In the genomic region with DNA sequence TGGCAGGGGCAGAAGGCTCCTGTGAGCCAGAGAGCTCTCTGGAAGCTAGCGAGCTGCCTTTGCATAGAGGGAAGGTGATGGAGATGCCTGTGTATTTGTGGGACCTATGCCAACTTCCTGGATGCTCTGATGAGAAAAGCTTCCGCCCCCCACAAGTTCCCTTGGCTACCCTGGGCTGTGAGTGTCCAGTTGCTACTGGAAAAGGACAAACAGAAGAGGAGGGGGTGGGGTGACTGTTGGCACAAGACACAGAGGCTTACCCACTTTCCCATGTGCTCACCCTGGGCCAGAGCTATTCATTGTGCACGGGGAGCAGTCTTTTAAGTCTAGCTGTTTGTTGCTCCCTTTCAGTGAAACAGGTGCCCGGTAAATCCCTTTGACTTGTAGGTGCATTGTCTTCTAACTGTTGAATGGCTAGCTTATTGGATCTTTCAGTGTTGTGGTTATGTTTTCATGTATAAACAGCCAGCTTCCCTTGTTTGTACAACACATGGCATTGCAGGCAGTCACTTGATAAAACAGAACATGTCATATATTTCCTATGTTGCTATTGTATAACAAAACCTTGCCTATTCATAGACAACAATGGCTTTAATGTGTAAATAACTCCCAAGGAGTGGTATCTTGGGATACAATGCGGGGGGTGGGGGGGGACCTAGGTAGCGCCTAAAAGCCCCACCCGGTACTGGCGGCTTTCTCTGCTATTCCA, we compare ENCODE assay signal across 8 mouse cellular contexts. TPM values are rescaled to one million over a fixed set of nuclear protein-coding genes. Genes with fewer than 3 reads are reported as not detected.
A peak's percentile ranks its signal among the peaks of the same experiment; 100 is the strongest.
DNase-seq lines count a peak whose midpoint lies in the region; ATAC-seq lines count a peak whose summit lies in the region.

No protein-coding gene starts in this region.

- no peak for DNase-seq in kidney, adult 9 months
- peak; percentile 12 to 15 for DNase-seq in cerebellum, postnatal 36 days
- DNase-seq in intestine, embryonic 14.5 days (ENCODE audit: low spot score) = no peak
- no peak for DNase-seq in adipocyte (ENCODE audit: low spot score)
- no peak for DNase-seq in gastrocnemius, adult 18-20 months (ENCODE audit: low spot score)
- DNase-seq in spleen, postnatal 36 days (ENCODE audit: low spot score in 2 of 2) = no peak

- H3K9ac ChIP-seq in kidney, embryonic 16.5 days (replicated peaks; ENCODE audit: low read length) = peak overlapping the region; percentile 69; the same call in 1 of the 2 replicates
- H3K9ac ChIP-seq in intestine, embryonic 14.5 days (ENCODE audit: low read length) = no peak overlapping the region
- peak overlapping the region; percentile 98 for H3K9ac ChIP-seq in midbrain, embryonic 15.5 days

- H3K4me2 ChIP-seq in kidney, embryonic 16.5 days (replicated peaks; ENCODE audit: low read depth, low read length) = peak overlapping the region; percentile 98
- H3K4me2 ChIP-seq in intestine, embryonic 14.5 days (ENCODE audit: low read length) = peak overlapping the region; percentile 98
- peak overlapping the region; percentile 92 for H3K4me2 ChIP-seq in midbrain, embryonic 15.5 days

- H3K4me1 ChIP-seq in kidney, embryonic 16.5 days (ENCODE audit: insufficient read depth, low read length) = peaks cover 21% of the 10 kb centered on the region
- H3K4me1 ChIP-seq in intestine, embryonic 14.5 days (replicated peaks; ENCODE audit: control insufficient read depth, insufficient read depth, low read length) = peaks cover 4% of the 10 kb centered on the region; the same call in 1 of the 2 replicates
- peaks cover 43% of the 10 kb centered on the region for H3K4me1 ChIP-seq in midbrain, embryonic 15.5 days

- 30% methylated on average over 8 of the region's 8 CpGs for WGBS in kidney, embryonic 16.5 days
- WGBS in intestine, embryonic 14.5 days = 27% methylated on average over 8 of the region's 8 CpGs
- WGBS in midbrain, embryonic 15.5 days = 8% methylated on average over 8 of the region's 8 CpGs

- peaks cover 42% of the 10 kb centered on the region for H3K27me3 ChIP-seq in kidney, embryonic 16.5 days (ENCODE audit: insufficient read depth, low read length)
- H3K27me3 ChIP-seq in intestine, embryonic 14.5 days (replicated peaks; ENCODE audit: control insufficient read depth, insufficient read depth, low read length) = peaks cover 47% of the 10 kb centered on the region
- no peaks in the 10 kb centered on the region for H3K27me3 ChIP-seq in midbrain, embryonic 15.5 days (replicated peaks)

- no peaks in the 10 kb centered on the region for H3K9me3 ChIP-seq in kidney, embryonic 16.5 days (ENCODE audit: low read length)
- H3K9me3 ChIP-seq in intestine, embryonic 14.5 days (ENCODE audit: control insufficient read depth, low read length) = no peaks in the 10 kb centered on the region
- H3K9me3 ChIP-seq in midbrain, embryonic 15.5 days = no peaks in the 10 kb centered on the region

- H3K27ac ChIP-seq in kidney, embryonic 16.5 days (ENCODE audit: low read length) = no peak overlapping the region
- H3K27ac ChIP-seq in intestine, embryonic 14.5 days (ENCODE audit: low read depth) = no peak overlapping the region
- peak overlapping the region; percentile 93 for H3K27ac ChIP-seq in midbrain, embryonic 15.5 days

- ATAC-seq in kidney, embryonic 16.5 days (ENCODE audit: low FRiP score, low TSS enrichment) = no peak
- no peak for ATAC-seq in intestine, embryonic 14.5 days (replicated peaks; ENCODE audit: low FRiP score, low TSS enrichment, low read depth)
- ATAC-seq in midbrain, embryonic 15.5 days (replicated peaks) = peak; percentile 65

- peak overlapping the region; percentile 57 for H3K4me3 ChIP-seq in kidney, embryonic 16.5 days (ENCODE audit: low read length)
- H3K4me3 ChIP-seq in intestine, embryonic 14.5 days (ENCODE audit: low read depth, low read length) = peak overlapping the region; percentile 51
- peak overlapping the region; percentile 82 for H3K4me3 ChIP-seq in midbrain, embryonic 15.5 days

- H3K36me3 ChIP-seq in kidney, embryonic 16.5 days (ENCODE audit: insufficient read depth, low read length) = no peaks in the 10 kb centered on the region
- no peaks in the 10 kb centered on the region for H3K36me3 ChIP-seq in intestine, embryonic 14.5 days (ENCODE audit: control insufficient read depth, insufficient read depth, low read length)
- H3K36me3 ChIP-seq in midbrain, embryonic 15.5 days (replicated peaks) = no peaks in the 10 kb centered on the region

RNA-seq across cellular contexts. Expression of a gene that starts 2.6 kb away (rescaled TPM):
- polyA plus RNA-seq in kidney, embryonic 16.5 days (2015; fragmentation: Nextera tagmentation; extraction: Ambion mirVana) = 0.19 and 0.33 TPM in 2 replicates
- polyA plus RNA-seq in intestine, embryonic 14.5 days (2014; fragmentation: Nextera tagmentation; extraction: Ambion mirVana) = 0.32 and 0.65 TPM in 2 replicates
- 19.1 and 19.9 TPM in 2 replicates for polyA plus RNA-seq in midbrain, embryonic 15.5 days (2015; fragmentation: Nextera tagmentation; extraction: Ambion mirVana)
- total RNA-seq in gastrocnemius, adult 18-20 months (2021) = not detected

RNA-seq across cellular contexts. Expression of a gene that starts 16.0 kb away (rescaled TPM):
- polyA plus RNA-seq in kidney, embryonic 16.5 days (2015; fragmentation: Nextera tagmentation; extraction: Ambion mirVana) = 0.62 and 0.63 TPM in 2 replicates
- 0.35 TPM in 1 of 2 replicates, not detected in the other for polyA plus RNA-seq in intestine, embryonic 14.5 days (2014; fragmentation: Nextera tagmentation; extraction: Ambion mirVana)
- polyA plus RNA-seq in midbrain, embryonic 15.5 days (2015; fragmentation: Nextera tagmentation; extraction: Ambion mirVana) = 0.64 and 0.97 TPM in 2 replicates
- total RNA-seq in gastrocnemius, adult 18-20 months (2021) = not detected

RNA-seq across cellular contexts. Expression of a gene that starts 28.9 kb away (rescaled TPM):
- polyA plus RNA-seq in kidney, embryonic 16.5 days (2015; fragmentation: Nextera tagmentation; extraction: Ambion mirVana) = 76.4 and 93.9 TPM in 2 replicates
- polyA plus RNA-seq in intestine, embryonic 14.5 days (2014; fragmentation: Nextera tagmentation; extraction: Ambion mirVana) = 63.8 and 82.2 TPM in 2 replicates
- 191 and 200 TPM in 2 replicates for polyA plus RNA-seq in midbrain, embryonic 15.5 days (2015; fragmentation: Nextera tagmentation; extraction: Ambion mirVana)
- 1 to 10 TPM; 6.0 to 7.0 TPM for total RNA-seq in gastrocnemius, adult 18-20 months (2021)

RNA-seq across cellular contexts. Expression of a gene that starts 57.1 kb away (rescaled TPM):
- polyA plus RNA-seq in kidney, embryonic 16.5 days (2015; fragmentation: Nextera tagmentation; extraction: Ambion mirVana) = 178 and 202 TPM in 2 replicates
- 168 and 170 TPM in 2 replicates for polyA plus RNA-seq in intestine, embryonic 14.5 days (2014; fragmentation: Nextera tagmentation; extraction: Ambion mirVana)
- polyA plus RNA-seq in midbrain, embryonic 15.5 days (2015; fragmentation: Nextera tagmentation; extraction: Ambion mirVana) = 263 and 274 TPM in 2 replicates
- total RNA-seq in gastrocnemius, adult 18-20 months (2021) = 100 to 1,000 TPM; 418 to 491 TPM

Comparison
In these comparisons a context has a peak if more than half of its experiments do, and no peak if none do; other contexts are left out.
1. DNase-seq: peak in cerebellum, postnatal 36 days (2 of 2); none in kidney, adult 9 months (single experiment), intestine, embryonic 14.5 days (single experiment), adipocyte (single experiment), gastrocnemius, adult 18-20 months (single experiment) and spleen, postnatal 36 days (0 of 2).
2. RNA of a gene that starts 2.6 kb away (polyA plus RNA-seq): 19.1 to 19.9 TPM in midbrain, embryonic 15.5 days; 0.32 to 0.65 TPM in intestine, embryonic 14.5 days and 0.19 to 0.33 TPM in kidney, embryonic 16.5 days; every median in the first group is over 10 times any median in the second.
3. Peak in every context shown above with its lines, with median percentiles within 50 percentile points of each other: H3K4me2 ChIP-seq and H3K4me3 ChIP-seq.